Mouse (Mus musculus) forebrain, embryonic 15.5 days (tissue): ENCODE results near the gene Rasgrp1. TPM values are rescaled to one million over a fixed set of nuclear protein-coding genes. Genes with fewer than 3 reads are reported as not detected.
A peak's percentile ranks its signal among the peaks of the same experiment; 100 is the strongest.

ENCODE experiments used
- ATAC-seq: fragments of 200-750 bp; cut with Nextera tagmentation; replicated peaks from 2 replicates; pipeline ENCODE4 v1.8.0; 2017; ENCODE audit warnings: mild to moderate bottlenecking, moderate TSS enrichment, moderate library complexity
- H3K27ac ChIP-seq: fragments of 300-500 bp; sonication (generic); replicated peaks from 2 replicates; pipeline ENCODE4 v1.5.1; 2015; ENCODE audit warnings: mild to moderate bottlenecking, inconsistent platforms
- H3K27me3 ChIP-seq: fragments of 300-500 bp; sonication (generic); 2 replicates; pipeline ENCODE4 v1.6.1; 2015; ENCODE audit warnings: inconsistent platforms
- H3K36me3 ChIP-seq: fragments of 300-500 bp; sonication (generic); 2 replicates; pipeline ENCODE4 v1.6.1; 2015; ENCODE audit warnings: mild to moderate bottlenecking, inconsistent platforms
- H3K4me1 ChIP-seq: fragments of 300-500 bp; sonication (generic); 2 replicates; pipeline ENCODE4 v1.6.1; 2015; ENCODE audit warnings: inconsistent platforms
- H3K4me2 ChIP-seq: fragments of 300-500 bp; sonication (generic); replicated peaks from 2 replicates; pipeline ENCODE4 v1.6.1; 2015; ENCODE audit warnings: mild to moderate bottlenecking, inconsistent platforms
- H3K4me3 ChIP-seq: fragments of 300-500 bp; sonication (generic); 2 replicates; pipeline ENCODE4 v1.5.1; 2015; ENCODE audit warnings: mild to moderate bottlenecking, inconsistent platforms
- H3K9ac ChIP-seq: fragments of 300-500 bp; sonication (generic); replicated peaks from 2 replicates; pipeline ENCODE4 v1.6.1; 2015; ENCODE audit warnings: mild to moderate bottlenecking, inconsistent platforms
- H3K9me3 ChIP-seq: fragments of 300-500 bp; sonication (generic); 2 replicates; pipeline ENCODE4 v1.6.1; 2016; ENCODE audit warnings: inconsistent platforms
- WGBS: fragments of 180-500 bp; shearing (Covaris S2); methylation state at CpG from one replicate; pipeline ENCODE4 v1.1.7; 2015; ENCODE audit warnings: mixed read lengths; 5-methylcytosine and 5-hydroxymethylcytosine counted together
- polyA plus RNA-seq: library from polyadenylated mRNA; unstranded; fragments of >200 nt; fragmentation: Nextera tagmentation; extraction: Ambion mirVana; gene quantifications from 2 replicates; pipeline ENCODE4 v1.2.1, GENCODE M21; 2015

Rasgrp1 gene
- polyA plus RNA-seq = 3.8 and 4.3 TPM in 2 replicates

DNA sequence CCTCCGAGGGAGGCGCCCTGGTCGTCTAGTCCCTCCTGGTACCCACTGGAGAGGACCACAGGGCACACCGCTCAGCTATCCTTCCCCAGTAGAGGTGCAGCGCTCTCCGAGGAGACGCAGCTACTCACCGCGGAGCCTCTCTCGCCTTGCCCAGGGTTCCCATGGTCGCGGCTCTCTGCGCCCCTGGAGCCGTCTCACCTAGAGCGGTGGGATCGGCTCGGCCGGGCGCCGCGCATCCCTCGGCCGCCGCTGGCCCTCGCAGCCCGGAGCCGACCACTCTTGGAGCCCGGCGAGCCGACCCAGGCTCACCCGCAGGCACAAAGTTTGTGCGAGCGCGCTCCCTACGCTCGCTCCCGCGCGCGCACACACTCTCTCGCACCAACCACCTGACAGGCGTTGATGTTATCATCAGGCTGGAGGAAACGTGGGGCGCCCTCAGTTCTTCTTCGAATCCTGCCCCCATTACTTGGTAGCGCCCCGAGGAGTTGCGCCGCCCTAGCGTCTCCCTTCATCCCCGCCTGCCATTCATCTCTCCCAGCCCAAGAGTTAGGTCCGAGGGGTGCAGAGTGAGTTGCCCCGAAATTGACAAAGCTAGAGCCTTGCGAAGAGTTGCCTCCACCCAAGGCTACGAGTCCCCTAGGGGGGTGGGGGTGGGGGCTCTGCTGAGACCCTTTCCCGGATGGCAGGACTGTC is at the start of gene Rasgrp1:
TSS of gene Rasgrp1 (minus strand) at position 455 of the 693 bp plus-strand sequence.
- ATAC-seq = peak; percentile 70
- Histone ChIP-seq H3K4me3 (peak within 1 kb of the TSS; percentile 56), H3K27ac (no peak within 1 kb of the TSS), H3K27me3 (0 out of 2 replicates have a peak, but pooled peaks cover 4% of the 10 kb centered on the region), H3K9ac (peak within 1 kb of the TSS; percentile 51), H3K9me3 (no peaks in the 10 kb centered on the region), H3K4me2 (peak within 1 kb of the TSS; percentile 98), H3K36me3 (no peaks in the 10 kb centered on the region), H3K4me1 (peaks cover 10% of the 10 kb centered on the region)
- whole genome bisulfite sequencing = 1% methylated on average over 56 of the region's 56 CpGs

DNA sequence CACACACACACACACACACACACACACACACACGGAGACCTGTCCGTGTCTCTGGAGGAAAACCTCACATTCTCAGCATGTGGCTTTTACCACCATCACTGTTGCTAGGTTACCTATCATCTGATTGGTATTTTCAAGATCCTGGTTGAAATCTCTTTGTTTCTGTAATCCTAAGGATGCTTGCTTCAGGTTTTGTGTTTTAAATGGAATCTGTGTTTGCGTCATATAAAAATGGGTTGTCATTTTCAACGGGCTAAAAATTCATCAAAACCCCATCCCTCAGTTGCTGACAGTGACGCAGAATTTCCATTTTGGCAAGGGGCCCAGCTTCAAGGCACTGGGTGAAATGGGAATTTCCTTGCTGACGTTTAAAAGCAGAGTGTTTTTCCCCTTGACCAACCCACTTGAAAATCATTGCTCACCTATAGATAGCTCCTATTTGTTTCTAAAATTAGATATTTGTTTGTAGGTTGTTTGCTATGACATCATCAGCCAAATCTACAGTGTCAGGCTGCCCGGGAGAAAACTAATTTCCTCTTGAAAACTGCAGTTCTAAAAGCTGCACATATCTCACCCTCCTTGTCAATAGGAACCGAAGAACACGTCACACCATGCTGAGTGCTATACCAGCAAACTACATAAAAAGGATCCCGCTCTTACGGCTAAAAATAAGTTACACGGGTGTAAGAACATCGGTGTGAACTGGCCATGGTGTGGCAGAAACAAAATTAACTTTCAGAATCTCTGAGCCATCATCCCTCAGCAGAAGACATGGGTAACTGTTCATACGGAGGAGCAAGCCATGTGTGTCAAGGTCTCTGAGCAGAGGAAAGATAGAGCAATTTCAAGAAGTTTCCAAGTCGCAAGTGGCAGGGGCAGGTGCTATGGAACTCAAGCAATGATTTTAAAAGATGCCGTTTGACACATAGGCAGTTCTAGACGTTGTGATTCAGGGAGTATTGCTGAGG is 47.4 kb upstream of the Rasgrp1 start:
- H3K27ac ChIP-seq = peak overlapping the region; percentile 58; the same call in 1 of the 2 replicates
- H3K9me3 ChIP-seq = no peaks in the 10 kb centered on the region
- no peak overlapping the region for H3K9ac ChIP-seq
- ATAC-seq = peak; percentile 68
- H3K36me3 ChIP-seq = no peaks in the 10 kb centered on the region
- H3K4me2 ChIP-seq = no peak overlapping the region
- 60% methylated on average over 17 of the region's 17 CpGs for WGBS
- no peaks in the 10 kb centered on the region for H3K27me3 ChIP-seq
- H3K4me1 ChIP-seq = peaks cover 13% of the 10 kb centered on the region
- H3K4me3 ChIP-seq = no peak overlapping the region

DNA sequence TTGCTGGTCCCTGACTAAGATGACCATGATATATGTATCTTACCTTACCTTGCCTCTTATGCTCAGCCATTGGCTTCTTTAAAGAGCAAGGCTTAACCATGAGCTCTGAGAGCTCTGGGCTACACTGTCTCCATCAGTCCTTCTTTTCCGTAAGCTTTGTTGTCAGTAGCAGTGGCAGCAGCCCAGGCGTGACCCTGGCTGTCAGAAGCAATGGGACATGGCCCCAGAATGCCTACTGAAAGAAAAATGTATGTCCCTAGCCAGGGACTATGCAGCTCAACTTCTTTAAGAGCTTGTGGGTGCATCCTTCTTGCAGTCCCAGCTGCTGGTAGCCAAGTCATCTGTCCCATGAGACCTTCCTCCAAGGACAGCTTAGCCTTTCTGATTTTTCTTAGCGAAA is 46.7 kb upstream of the Rasgrp1 start:
- 77% methylated on average over 3 of the region's 3 CpGs for WGBS
- Histone ChIP-seq H3K36me3 (no peaks in the 10 kb centered on the region), H3K9ac (no peak overlapping the region), H3K4me2 (no peak overlapping the region), H3K4me1 (peaks cover 13% of the 10 kb centered on the region), H3K4me3 (no peak overlapping the region), H3K27ac (peak overlapping the region; percentile 58; the same call in 1 of the 2 replicates), H3K27me3 (no peaks in the 10 kb centered on the region), H3K9me3 (no peaks in the 10 kb centered on the region)
- peak; percentile 36; the same call in 1 of the 2 replicates for ATAC-seq

DNA sequence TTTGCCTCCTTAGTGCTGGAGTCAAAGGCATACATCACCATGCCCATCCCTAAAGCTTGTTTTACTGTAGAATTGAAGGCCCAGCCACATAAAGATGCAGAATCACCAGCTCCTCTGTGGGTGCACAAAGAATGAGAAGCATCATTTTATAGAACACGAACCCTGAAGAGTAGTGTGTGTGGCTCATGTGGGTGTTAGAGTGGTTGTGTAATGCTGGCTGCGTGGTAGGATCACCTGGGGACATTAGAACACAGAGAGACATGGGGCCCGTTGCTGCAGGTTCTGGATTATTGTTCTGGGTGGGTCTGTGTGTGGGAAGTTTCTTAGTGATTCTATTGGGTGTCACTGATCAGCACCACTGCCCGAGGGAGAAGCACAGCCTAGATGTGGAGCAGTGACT is 45.3 kb upstream of the Rasgrp1 start:
- 90% methylated on average over 4 of the region's 4 CpGs for WGBS
- Histone ChIP-seq H3K36me3 (no peaks in the 10 kb centered on the region), H3K27me3 (no peaks in the 10 kb centered on the region), H3K4me3 (no peak overlapping the region), H3K9ac (no peak overlapping the region), H3K4me1 (peaks cover 16% of the 10 kb centered on the region), H3K9me3 (no peaks in the 10 kb centered on the region), H3K4me2 (no peak overlapping the region), H3K27ac (no peak overlapping the region)
- no peak for ATAC-seq

DNA sequence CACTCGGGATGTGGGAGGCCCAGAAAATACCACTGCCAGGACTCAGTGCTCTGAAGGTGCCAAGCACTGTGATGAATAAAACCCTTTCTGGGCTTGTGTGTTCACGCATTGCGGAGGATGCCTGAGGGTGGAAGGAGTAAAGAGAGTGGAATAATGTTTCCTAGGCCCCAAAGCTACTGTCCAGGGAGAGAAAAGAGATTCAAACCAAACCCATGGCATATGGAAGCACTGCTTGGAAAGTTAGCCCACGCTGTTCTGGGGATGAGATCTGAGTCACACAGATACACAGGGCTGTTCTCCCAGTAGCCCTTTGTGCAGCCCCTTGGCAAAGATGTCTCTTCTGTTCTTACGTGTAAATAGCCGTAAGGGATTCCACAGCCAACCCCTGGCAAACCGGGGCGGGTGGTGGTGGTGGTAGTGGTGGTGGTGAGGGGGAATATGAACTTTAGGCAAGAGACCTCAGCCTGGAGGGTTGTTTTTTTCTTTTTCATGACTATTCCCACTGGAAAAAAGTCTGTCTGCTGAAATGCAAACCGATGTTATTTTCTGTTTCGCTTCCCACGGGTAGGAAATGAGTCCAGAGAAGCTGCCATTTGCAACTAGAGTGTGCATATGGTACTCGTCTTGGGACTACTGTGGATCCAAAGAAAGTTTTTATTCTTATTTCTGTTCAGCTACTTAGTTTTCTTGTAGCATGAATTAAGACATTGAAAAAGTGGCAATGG is 44.3 kb upstream of the Rasgrp1 start:
- no peak overlapping the region for H3K9ac ChIP-seq
- peaks cover 16% of the 10 kb centered on the region for H3K4me1 ChIP-seq
- WGBS = 82% methylated on average over 12 of the region's 12 CpGs
- no peaks in the 10 kb centered on the region for H3K27me3 ChIP-seq
- no peaks in the 10 kb centered on the region for H3K36me3 ChIP-seq
- no peak overlapping the region for H3K27ac ChIP-seq
- no peak overlapping the region for H3K4me2 ChIP-seq
- no peaks in the 10 kb centered on the region for H3K9me3 ChIP-seq
- ATAC-seq = no peak
- H3K4me3 ChIP-seq = no peak overlapping the region

DNA sequence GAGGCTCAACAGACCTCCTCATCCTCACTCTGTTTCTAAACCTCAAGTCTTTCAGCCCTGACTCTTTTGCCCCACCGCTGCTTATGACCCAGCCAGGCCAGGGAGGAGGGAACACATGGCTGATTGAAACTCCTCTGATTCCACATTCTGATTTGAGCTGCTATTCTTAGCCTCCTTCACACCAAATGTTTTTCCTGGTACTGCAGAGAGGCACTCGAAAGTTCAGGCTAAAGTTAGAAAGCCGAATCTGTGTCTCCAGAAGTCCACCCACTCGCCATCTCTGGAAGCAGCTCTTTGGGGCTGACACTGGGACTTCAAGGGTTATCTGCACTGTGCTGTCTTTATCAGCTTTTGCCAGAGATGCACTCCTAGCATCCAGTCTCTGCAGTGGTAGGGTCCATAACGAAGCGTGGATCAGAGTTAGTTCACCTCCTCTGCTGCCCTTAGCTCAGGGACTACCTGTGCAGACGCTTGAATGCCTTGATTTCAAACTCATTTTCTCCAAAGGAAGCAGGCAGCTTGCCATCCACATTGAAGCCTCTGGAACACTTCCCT is 43.3 kb upstream of the Rasgrp1 start:
- no peak for ATAC-seq
- no peak overlapping the region for H3K9ac ChIP-seq
- no peaks in the 10 kb centered on the region for H3K9me3 ChIP-seq
- 81% methylated on average over 7 of the region's 7 CpGs for WGBS
- H3K4me2 ChIP-seq = no peak overlapping the region
- no peak overlapping the region for H3K27ac ChIP-seq
- H3K4me3 ChIP-seq = no peak overlapping the region
- H3K4me1 ChIP-seq = peaks cover 21% of the 10 kb centered on the region
- H3K36me3 ChIP-seq = no peaks in the 10 kb centered on the region
- no peaks in the 10 kb centered on the region for H3K27me3 ChIP-seq

GRCm38 (mm10) chr2:117381314-117381713 is 38.5 kb upstream of the Rasgrp1 start:
- no peak overlapping the region for H3K27ac ChIP-seq
- no peak for ATAC-seq
- H3K4me1 ChIP-seq = peaks cover 8% of the 10 kb centered on the region; the same call in 1 of the 2 replicates
- H3K4me3 ChIP-seq = no peak overlapping the region
- no peak overlapping the region for H3K9ac ChIP-seq
- 50% methylated on average over 3 of the region's 3 CpGs for WGBS
- H3K36me3 ChIP-seq = no peaks in the 10 kb centered on the region
- no peaks in the 10 kb centered on the region for H3K9me3 ChIP-seq
- no peaks in the 10 kb centered on the region for H3K27me3 ChIP-seq
- no peak overlapping the region for H3K4me2 ChIP-seq

GRCm38 (mm10) chr2:117374293-117374830 is 31.6 kb upstream of the Rasgrp1 start:
- H3K4me2 ChIP-seq = no peak overlapping the region
- no peaks in the 10 kb centered on the region for H3K36me3 ChIP-seq
- no peaks in the 10 kb centered on the region for H3K27me3 ChIP-seq
- 83% methylated on average over 2 of the region's 2 CpGs for WGBS
- no peak for ATAC-seq
- no peaks in the 10 kb centered on the region for H3K4me1 ChIP-seq
- H3K9ac ChIP-seq = no peak overlapping the region
- no peak overlapping the region for H3K4me3 ChIP-seq
- no peaks in the 10 kb centered on the region for H3K9me3 ChIP-seq
- H3K27ac ChIP-seq = no peak overlapping the region

DNA sequence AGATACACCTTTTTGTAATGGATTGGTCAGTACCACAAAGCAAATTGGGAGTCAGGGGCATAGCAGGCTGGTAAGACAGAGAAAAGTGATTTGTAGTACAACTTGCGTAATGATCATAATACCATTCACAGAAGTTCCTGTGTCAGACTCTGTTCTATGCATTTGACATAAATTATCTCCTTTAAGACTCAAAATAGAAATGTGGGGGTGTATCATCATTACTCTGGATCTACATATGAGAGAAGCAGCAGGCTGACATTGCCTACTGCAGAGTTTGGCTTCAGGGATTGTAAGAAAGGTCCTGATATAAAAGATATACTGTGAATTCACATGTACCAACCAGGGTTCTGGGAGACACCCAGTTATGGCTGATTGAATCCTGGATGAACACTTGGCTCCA is 28.9 kb upstream of the Rasgrp1 start:
- H3K4me1 ChIP-seq = peaks cover under 1% of the 10 kb centered on the region
- WGBS = 100% methylated on average over 1 of the region's 1 CpGs
- no peaks in the 10 kb centered on the region for H3K36me3 ChIP-seq
- H3K9me3 ChIP-seq = no peaks in the 10 kb centered on the region
- ATAC-seq = no peak
- no peak overlapping the region for H3K4me3 ChIP-seq
- H3K4me2 ChIP-seq = no peak overlapping the region
- H3K9ac ChIP-seq = no peak overlapping the region
- no peak overlapping the region for H3K27ac ChIP-seq
- no peaks in the 10 kb centered on the region for H3K27me3 ChIP-seq

DNA sequence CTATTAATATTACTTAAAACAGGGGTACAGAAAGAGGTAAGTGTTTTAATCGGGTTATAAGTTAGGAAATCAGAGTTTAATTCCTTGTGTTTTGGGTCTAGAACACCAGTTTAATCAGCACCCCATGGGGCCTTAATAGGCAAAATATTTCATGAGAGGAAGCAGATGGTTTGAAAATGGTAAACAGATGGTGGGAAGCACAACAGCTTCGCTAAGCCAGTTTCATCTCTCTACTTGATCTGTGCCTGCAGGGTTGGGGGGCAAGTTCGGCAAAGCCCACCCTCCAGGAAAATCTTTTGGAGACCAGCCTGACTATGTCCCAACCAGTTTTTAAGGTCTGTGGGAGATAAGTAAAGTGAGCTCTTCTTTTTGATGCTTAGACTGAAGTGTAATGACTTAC is 23.7 kb upstream of the Rasgrp1 start:
- Histone ChIP-seq H3K27me3 (no peaks in the 10 kb centered on the region), H3K27ac (no peak overlapping the region), H3K4me3 (no peak overlapping the region), H3K36me3 (no peaks in the 10 kb centered on the region), H3K4me2 (no peak overlapping the region), H3K9ac (no peak overlapping the region), H3K4me1 (peaks cover 9% of the 10 kb centered on the region), H3K9me3 (no peaks in the 10 kb centered on the region)
- 52% methylated on average over 3 of the region's 3 CpGs for WGBS
- ATAC-seq = peak; percentile 53; the same call in 1 of the 2 replicates

DNA sequence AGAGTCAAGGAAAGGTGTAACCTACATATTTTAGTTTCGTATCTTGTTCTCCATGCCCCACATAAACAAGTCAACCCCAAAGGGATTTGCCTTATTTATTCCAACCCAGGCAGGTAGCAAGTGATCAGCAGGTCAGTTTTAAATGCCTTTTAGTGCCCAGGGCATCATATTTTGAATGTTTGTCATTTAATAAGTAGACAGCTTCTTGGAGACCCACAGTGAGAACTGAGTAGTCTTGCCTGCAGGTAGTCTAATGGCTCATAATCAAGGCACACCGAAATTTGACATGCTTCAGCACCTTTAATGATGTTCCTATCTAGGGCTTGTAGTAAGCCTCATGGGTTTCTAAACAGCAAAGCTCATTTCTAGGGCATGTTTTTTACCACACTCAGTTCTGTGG is 21.3 kb upstream of the Rasgrp1 start:
- Histone ChIP-seq H3K4me1 (peaks cover 9% of the 10 kb centered on the region), H3K4me3 (no peak overlapping the region), H3K9me3 (no peaks in the 10 kb centered on the region), H3K36me3 (no peaks in the 10 kb centered on the region), H3K4me2 (no peak overlapping the region), H3K27ac (no peak overlapping the region), H3K9ac (no peak overlapping the region), H3K27me3 (no peaks in the 10 kb centered on the region)
- WGBS = 92% methylated on average over 2 of the region's 2 CpGs
- no peak for ATAC-seq
